Mouse (Mus musculus) liver, embryonic 13.5 days (tissue): Measurements from ENCODE around the gene Ccdc7a. TPM values are rescaled to one million over a fixed set of nuclear protein-coding genes. Genes with fewer than 3 reads are reported as not detected.
A peak's percentile ranks its signal among the peaks of the same experiment; 100 is the strongest.

Experiments used
- ATAC-seq: fragments of 200-750 bp; cut with Nextera tagmentation; 2 replicates; pipeline ENCODE4 v1.8.0; 2017; ENCODE audit warnings: low read depth, mild to moderate bottlenecking, moderate number of reproducible peaks, moderate library complexity
- DNase-seq: peaks from one replicate; pipeline ENCODE4 v3.0.0; 2022
- H3K27ac ChIP-seq: fragments of 300-500 bp; sonication (generic); 2 replicates; pipeline ENCODE4 v1.5.1; 2015; ENCODE audit warnings: moderate library complexity, mild to moderate bottlenecking, inconsistent platforms
- H3K27me3 ChIP-seq: fragments of 300-500 bp; sonication (generic); 2 replicates; pipeline ENCODE4 v1.6.1; 2015; ENCODE audit warnings: mild to moderate bottlenecking, inconsistent platforms
- H3K36me3 ChIP-seq: fragments of 300-500 bp; sonication (generic); 2 replicates; pipeline ENCODE4 v1.6.1; 2015; ENCODE audit warnings: mild to moderate bottlenecking, inconsistent platforms
- H3K4me1 ChIP-seq: fragments of 300-500 bp; sonication (generic); replicated peaks from 2 replicates; pipeline ENCODE4 v1.6.1; 2015; ENCODE audit warnings: inconsistent platforms
- H3K4me2 ChIP-seq: fragments of 300-500 bp; sonication (generic); 2 replicates; pipeline ENCODE4 v1.6.1; 2015; ENCODE audit warnings: inconsistent platforms, mild to moderate bottlenecking, moderate library complexity
- H3K4me3 ChIP-seq: fragments of 300-500 bp; sonication (generic); replicated peaks from 2 replicates; pipeline ENCODE4 v1.5.1; 2015; ENCODE audit warnings: mild to moderate bottlenecking, inconsistent platforms
- H3K9ac ChIP-seq: fragments of 300-500 bp; sonication (generic); 2 replicates; pipeline ENCODE4 v1.6.1; 2015; ENCODE audit warnings: mild to moderate bottlenecking, inconsistent platforms
- H3K9me3 ChIP-seq: fragments of 300-500 bp; sonication (generic); replicated peaks from 2 replicates; pipeline ENCODE4 v1.6.1; 2016; ENCODE audit warnings: inconsistent platforms
- WGBS: fragments of 180-500 bp; shearing (Covaris S2); methylation state at CpG from one replicate; pipeline ENCODE4 v1.1.7; 2015; ENCODE audit not compliant: insufficient replicate concordance; 5-methylcytosine and 5-hydroxymethylcytosine counted together
- polyA plus RNA-seq: library from polyadenylated mRNA; unstranded; fragments of >200 nt; fragmentation: Nextera tagmentation; extraction: Ambion mirVana; gene quantifications from 2 replicates; pipeline ENCODE4 v1.2.1, GENCODE M21; 2015

The Ccdc7a gene
- polyA plus RNA-seq, 1 experiment from 2014 or later = not detected

DNA sequence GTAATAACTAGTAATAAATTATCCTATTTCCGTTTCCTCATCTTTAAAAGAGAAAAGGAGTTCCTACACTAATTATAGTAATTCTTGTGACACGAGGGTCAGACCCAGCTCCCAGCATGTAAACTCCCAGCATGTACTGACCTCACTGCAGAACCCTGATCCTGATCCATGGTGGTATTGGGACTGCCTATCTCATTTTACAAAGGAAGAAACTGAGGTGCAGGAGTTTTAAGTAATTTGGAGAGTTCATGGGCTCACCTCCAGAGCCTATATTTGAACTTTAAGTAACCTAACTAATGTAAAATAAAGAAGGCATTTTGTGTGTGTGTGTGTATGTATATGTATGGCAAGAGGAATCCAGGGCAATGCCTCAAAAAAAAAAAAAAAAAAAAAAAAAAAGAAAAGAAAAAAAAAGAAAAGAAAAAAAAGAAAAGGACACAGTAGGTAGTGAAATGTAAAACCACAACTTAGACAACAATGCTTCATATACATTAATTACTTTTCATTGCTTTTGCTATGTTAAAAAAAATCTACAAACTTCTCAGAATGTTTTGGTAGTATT is 378.8 kb downstream of the Ccdc7a start:
- no peaks in the 10 kb centered on the region for H3K27me3 ChIP-seq
- DNase-seq = peak; percentile 28
- peak overlapping the region; percentile 97 for H3K27ac ChIP-seq
- WGBS = 0% methylated on average over 2 of the region's 2 CpGs
- H3K36me3 ChIP-seq = no peaks in the 10 kb centered on the region
- H3K9ac ChIP-seq = peak overlapping the region; percentile 96
- peak overlapping the region; percentile 87 for H3K4me2 ChIP-seq
- ATAC-seq = no peak
- no peaks in the 10 kb centered on the region for H3K9me3 ChIP-seq
- peak overlapping the region; percentile 83 for H3K4me3 ChIP-seq
- H3K4me1 ChIP-seq = peaks cover 55% of the 10 kb centered on the region

DNA sequence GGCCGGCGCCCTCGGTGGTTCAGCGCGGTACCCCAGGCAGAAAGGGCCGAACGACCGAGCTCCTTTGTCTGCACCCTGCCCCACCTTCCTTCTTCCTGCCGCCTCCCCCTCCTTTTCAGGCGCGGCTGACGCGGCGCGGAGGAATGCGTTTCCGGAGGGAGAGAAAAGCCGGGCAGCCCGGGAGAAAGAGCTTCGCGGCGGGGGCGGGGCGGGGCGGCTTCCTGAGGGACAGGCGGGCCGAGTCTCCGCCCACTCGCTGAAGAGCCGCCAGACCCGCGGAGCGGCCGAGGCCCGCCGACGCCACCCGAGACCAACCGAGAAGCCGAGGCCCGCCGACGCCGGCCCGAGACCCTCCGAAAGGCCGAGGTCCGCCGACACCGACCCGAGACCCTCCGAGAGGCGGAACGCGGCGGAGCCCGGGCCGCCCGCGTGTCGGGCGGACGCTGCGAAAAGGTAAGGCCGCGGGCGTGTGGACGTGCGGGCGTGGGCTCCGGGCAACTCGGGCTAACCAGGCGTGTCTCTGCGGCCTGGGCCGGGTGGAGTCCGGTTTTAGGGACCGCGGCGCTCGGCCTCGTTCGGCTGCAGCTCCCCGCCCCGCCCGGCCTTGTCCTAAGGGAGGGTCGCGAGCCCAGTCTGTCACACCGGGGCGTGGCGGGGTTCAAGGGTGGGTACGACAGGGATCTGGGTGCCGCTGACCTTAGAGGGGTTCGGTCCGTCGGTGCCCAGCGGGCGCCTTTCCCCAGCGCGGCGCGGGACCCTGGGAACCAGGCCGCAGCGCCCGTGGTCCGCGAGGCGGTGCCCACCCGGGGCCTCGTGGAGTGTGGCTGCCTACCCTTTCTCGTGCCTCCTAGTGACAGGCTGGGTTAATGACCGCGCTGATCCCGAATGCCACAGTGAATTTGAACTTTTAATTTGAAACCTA is 379.5 kb downstream of the Ccdc7a start, which contains the start of gene Itgb1:
Gene Itgb1 (plus strand): TSS at position 148 of the 922 bp plus-strand sequence.
- H3K36me3 ChIP-seq = no peaks in the 10 kb centered on the region
- H3K4me1 ChIP-seq = peaks cover 52% of the 10 kb centered on the region
- peak within 1 kb of the TSS; percentile 96 for H3K9ac ChIP-seq
- DNase-seq (peak; percentile 82), ATAC-seq (peak; percentile 87)
- no peaks in the 10 kb centered on the region for H3K27me3 ChIP-seq
- H3K27ac ChIP-seq = peak within 1 kb of the TSS; percentile 97
- peak within 1 kb of the TSS; percentile 83 for H3K4me3 ChIP-seq
- H3K4me2 ChIP-seq = peak within 1 kb of the TSS; percentile 87
- under 1% methylated on average over 111 of the region's 113 CpGs for WGBS
- no peaks in the 10 kb centered on the region for H3K9me3 ChIP-seq

DNA sequence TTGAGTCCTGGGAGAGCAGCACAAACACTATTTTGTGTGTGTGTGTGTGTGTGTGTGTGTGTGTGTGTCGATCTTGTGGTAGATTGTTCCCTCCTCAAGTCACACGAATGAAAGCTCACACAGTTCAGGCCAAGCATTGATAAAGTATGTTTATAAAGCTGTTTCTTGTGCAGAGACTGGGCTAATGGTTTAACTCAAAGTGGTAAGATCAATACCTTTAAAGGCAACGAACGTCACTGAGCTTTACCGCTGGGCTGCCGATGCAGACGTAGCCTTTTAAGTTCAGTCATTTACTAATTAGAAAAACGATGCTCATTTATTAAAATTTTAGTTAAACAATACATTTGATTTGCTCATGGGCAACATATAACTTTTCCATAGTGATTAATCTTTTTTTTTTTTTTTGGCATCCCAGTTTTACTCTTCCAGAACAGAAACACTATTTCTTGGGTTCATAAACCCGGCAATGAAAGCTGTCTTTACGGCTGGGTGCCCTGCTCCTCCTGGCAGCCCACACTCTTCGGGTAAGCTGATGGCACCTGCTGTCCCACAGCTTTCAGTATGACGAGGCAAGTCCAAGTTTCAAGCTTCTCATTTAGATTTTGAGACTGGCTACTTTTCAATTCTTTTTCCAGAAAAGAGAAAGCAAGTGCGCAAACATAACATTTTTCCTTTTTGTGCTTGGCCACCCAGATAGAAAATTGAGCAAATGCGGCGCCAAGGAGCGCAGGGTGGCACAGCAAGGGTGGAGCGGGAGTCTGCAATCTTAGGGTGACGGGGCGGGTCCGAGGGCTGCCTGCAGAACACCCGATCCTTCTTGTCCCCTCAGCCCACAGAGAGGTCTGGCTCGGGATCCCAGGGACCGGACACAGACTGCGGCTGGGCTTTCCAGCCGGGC is 380.5 kb downstream of the Ccdc7a start:
- Histone ChIP-seq H3K4me3 (peak overlapping the region; percentile 83), H3K4me2 (peak overlapping the region; percentile 87), H3K9ac (peak overlapping the region; percentile 96), H3K9me3 (no peaks in the 10 kb centered on the region), H3K27me3 (no peaks in the 10 kb centered on the region), H3K36me3 (no peaks in the 10 kb centered on the region), H3K4me1 (peaks cover 51% of the 10 kb centered on the region), H3K27ac (peak overlapping the region; percentile 97)
- no peak for DNase-seq
- WGBS = 10% methylated on average over 25 of the region's 25 CpGs
- peak; percentile 82 for ATAC-seq

Other genes starting within 250 kb of the Ccdc7a start
- not detected in 2 replicates for gene Ccdc7b, start 1.6 kb upstream of the Ccdc7a start, polyA plus RNA-seq
- not detected in 2 replicates for gene Gm10999, start 66.1 kb upstream of the Ccdc7a start, polyA plus RNA-seq
- gene 2610044O15Rik8, start 168.9 kb upstream of the Ccdc7a start, polyA plus RNA-seq = 6.9 and 8.4 TPM in 2 replicates